Mouse (Mus musculus) kidney, adult 2 months (tissue): ENCODE measurements around the gene Rnf144b. TPM values are rescaled to one million over a fixed set of nuclear protein-coding genes. Genes with fewer than 3 reads are reported as not detected.

ENCODE experiments used
- DNase-seq: peaks from one replicate; pipeline ENCODE4 v3.0.0; 2021
- H3K27ac ChIP-seq: fragments of 200-500 bp; 2 replicates; pipeline ENCODE4 v1.5.1; 2012; ENCODE audit warnings: low read depth, low read length, control low read depth, inconsistent platforms; ENCODE audit not compliant: insufficient read depth
- H3K27me3 ChIP-seq: fragments of 200-500 bp; replicated peaks from 2 replicates; pipeline ENCODE4 v1.6.1; 2012; ENCODE audit warnings: mild to moderate bottlenecking, moderate library complexity, low read length, inconsistent platforms; ENCODE audit not compliant: control insufficient read depth, insufficient read depth
- H3K36me3 ChIP-seq: fragments of 200-500 bp; 2 replicates; pipeline ENCODE4 v1.6.1; 2012; ENCODE audit warnings: mild to moderate bottlenecking, moderate library complexity, low read length, inconsistent platforms; ENCODE audit not compliant: control insufficient read depth, insufficient read depth
- H3K4me1 ChIP-seq: fragments of 200-500 bp; 2 replicates; pipeline ENCODE4 v1.6.1; 2011; ENCODE audit warnings: low read length; ENCODE audit not compliant: control insufficient read depth, insufficient read depth
- H3K4me3 ChIP-seq: fragments of 200-500 bp; 2 replicates; pipeline ENCODE4 v1.5.1; 2011; ENCODE audit warnings: mild to moderate bottlenecking, low read depth, low read length, control low read depth; ENCODE audit not compliant: insufficient read depth
- CTCF ChIP-seq: fragments of 200-500 bp; conservative IDR thresholded peaks from 2 replicates; pipeline ENCODE4 v1.5.1; 2011; ENCODE audit warnings: low read depth, mild to moderate bottlenecking, control low read depth, low read length, moderate library complexity, mixed read lengths; ENCODE audit not compliant: insufficient read depth, insufficient read length
- POLR2A ChIP-seq: fragments of 200-500 bp; IDR thresholded peaks from one replicate; pipeline ENCODE4 v1.6.1; 2011; ENCODE audit warnings: low read depth, low read length, control low read depth
- WGBS: fragments of 180-500 bp; shearing (Covaris S2); methylation state at CpG from one replicate; pipeline ENCODE4 v1.1.7; 2018; 5-methylcytosine and 5-hydroxymethylcytosine counted together
- polyA plus RNA-seq: library from polyadenylated mRNA; depleted of rRNA; stranded (reverse); fragments of >200 nt; gene quantifications from 2 replicates; pipeline ENCODE4 v1.2.3, GENCODE M21; 2012

Gene Rnf144b
- polyA plus RNA-seq, 1 experiment: 3.1 TPM

DNA sequence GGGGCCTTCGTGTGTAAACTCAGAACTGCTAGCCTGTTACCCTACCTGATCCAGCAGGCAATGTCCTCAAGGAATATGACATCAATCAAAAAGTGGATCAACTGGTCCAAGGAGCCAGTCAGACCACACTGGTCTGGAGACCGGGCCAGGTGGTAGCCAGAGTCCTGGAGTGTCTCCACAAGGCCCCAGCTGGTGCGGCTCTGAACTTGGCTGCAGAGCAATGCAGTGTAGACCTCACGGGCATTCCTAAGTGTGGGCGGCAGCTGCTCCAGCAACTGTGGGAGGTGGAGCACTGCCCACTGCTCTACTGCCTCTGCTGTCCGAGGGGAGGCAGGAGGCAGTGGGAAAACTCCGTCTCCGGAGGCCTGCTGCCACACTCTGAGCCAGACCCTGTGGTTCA, 55.7 kb downstream of the Rnf144b start:
- WGBS: 60% methylated on average over 8 of the region's 8 CpGs
- H3K4me3 ChIP-seq: no peak overlapping the region
- no peak for DNase-seq
- H3K27ac ChIP-seq: no peak overlapping the region
- H3K4me1 ChIP-seq: no peaks in the 10 kb centered on the region
- H3K27me3 ChIP-seq: no peaks in the 10 kb centered on the region
- no peak for TF ChIP-seq POLR2A
- no peak for TF ChIP-seq CTCF
- H3K36me3 ChIP-seq: no peaks in the 10 kb centered on the region

GRCm38 (mm10) chr13:47180776-47181175, 58.3 kb downstream of the Rnf144b start:
- H3K27ac ChIP-seq: no peak overlapping the region
- WGBS: 90% methylated on average over 7 of the region's 7 CpGs
- no peaks in the 10 kb centered on the region for H3K27me3 ChIP-seq
- TF ChIP-seq CTCF (no peak), POLR2A (no peak)
- no peak for DNase-seq
- no peak overlapping the region for H3K4me3 ChIP-seq
- H3K4me1 ChIP-seq: no peaks in the 10 kb centered on the region
- no peaks in the 10 kb centered on the region for H3K36me3 ChIP-seq

DNA sequence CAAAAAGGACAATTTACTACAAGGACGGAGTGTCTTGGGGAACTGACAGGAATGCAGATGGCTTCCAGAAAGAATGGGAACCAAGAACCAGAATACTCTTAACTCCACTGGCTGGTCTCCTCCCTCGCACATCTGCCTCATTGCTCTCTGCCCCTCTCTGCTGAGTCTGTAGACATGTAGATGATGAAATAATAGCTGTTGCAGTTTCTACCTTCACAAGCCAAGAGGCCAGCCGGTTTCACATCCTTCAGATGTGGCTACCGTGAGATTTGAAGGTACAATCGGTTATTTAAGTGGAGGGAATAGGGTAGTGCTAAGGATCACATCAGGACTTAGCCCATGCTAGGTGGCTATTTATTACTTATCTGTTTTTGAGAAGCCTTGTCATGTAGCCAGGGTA, 59.9 kb downstream of the Rnf144b start:
- TF ChIP-seq POLR2A: no peak
- no peak for TF ChIP-seq CTCF
- Histone ChIP-seq H3K36me3 (no peaks in the 10 kb centered on the region), H3K4me3 (no peak overlapping the region), H3K27me3 (no peaks in the 10 kb centered on the region), H3K27ac (no peak overlapping the region), H3K4me1 (no peaks in the 10 kb centered on the region)
- 77% methylated on average over 5 of the region's 5 CpGs for WGBS
- no peak for DNase-seq

- H3K27ac ChIP-seq: no peak overlapping the region
- H3K4me1 ChIP-seq: no peaks in the 10 kb centered on the region
- no peaks in the 10 kb centered on the region for H3K27me3 ChIP-seq
- DNase-seq: no peak
- no peak overlapping the region for H3K4me3 ChIP-seq
- 84% methylated on average over 9 of the region's 9 CpGs for WGBS
- no peaks in the 10 kb centered on the region for H3K36me3 ChIP-seq
- TF ChIP-seq CTCF: no peak
- no peak for TF ChIP-seq POLR2A
Observed at GRCm38 (mm10) chr13:47183033-47183730, 60.7 kb downstream of the Rnf144b start.

- no peaks in the 10 kb centered on the region for H3K4me1 ChIP-seq
- 59% methylated on average over 9 of the region's 9 CpGs for WGBS
- TF ChIP-seq CTCF (no peak), POLR2A (no peak)
- H3K36me3 ChIP-seq: no peaks in the 10 kb centered on the region
- no peak for DNase-seq
- no peaks in the 10 kb centered on the region for H3K27me3 ChIP-seq
- no peak overlapping the region for H3K27ac ChIP-seq
- no peak overlapping the region for H3K4me3 ChIP-seq
Observed at GRCm38 (mm10) chr13:47183771-47184170, 61.3 kb downstream of the Rnf144b start.

- TF ChIP-seq CTCF (no peak), POLR2A (no peak)
- no peak overlapping the region for H3K4me3 ChIP-seq
- DNase-seq: no peak
- no peaks in the 10 kb centered on the region for H3K27me3 ChIP-seq
- H3K4me1 ChIP-seq: no peaks in the 10 kb centered on the region
- WGBS: 88% methylated on average over 4 of the region's 4 CpGs
- H3K36me3 ChIP-seq: no peaks in the 10 kb centered on the region
- H3K27ac ChIP-seq: no peak overlapping the region
Observed at GRCm38 (mm10) chr13:47187836-47188235, 65.4 kb downstream of the Rnf144b start.

DNA sequence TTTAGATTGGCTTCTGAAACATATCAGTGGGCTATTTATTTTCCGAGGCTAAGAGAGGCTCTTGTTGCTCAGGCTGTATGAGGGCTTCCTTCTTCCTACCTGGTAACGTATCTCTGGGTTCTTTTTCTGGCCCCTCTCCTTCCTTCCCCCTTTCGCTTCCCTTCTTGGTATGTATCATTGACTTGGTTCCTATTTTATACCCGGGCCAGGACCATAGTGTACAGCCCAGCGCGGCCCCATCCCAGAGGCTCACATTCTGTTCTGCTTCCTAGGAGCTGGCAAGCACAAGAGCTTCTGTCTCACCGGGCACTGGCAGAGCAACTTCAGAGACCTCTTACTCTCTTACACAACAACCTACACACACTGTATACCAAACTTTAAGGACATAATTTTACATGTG, 67.5 kb downstream of the Rnf144b start:
- no peak overlapping the region for H3K4me3 ChIP-seq
- WGBS: 80% methylated on average over 7 of the region's 7 CpGs
- DNase-seq: no peak
- TF ChIP-seq POLR2A (no peak), CTCF (no peak)
- no peaks in the 10 kb centered on the region for H3K4me1 ChIP-seq
- H3K27ac ChIP-seq: no peak overlapping the region
- no peaks in the 10 kb centered on the region for H3K36me3 ChIP-seq
- H3K27me3 ChIP-seq: no peaks in the 10 kb centered on the region
